Mouse (Mus musculus) neural tube, embryonic 11.5 days (tissue): ENCODE results near the gene Brd3os. TPM values are rescaled to one million over a fixed set of nuclear protein-coding genes. Genes with fewer than 3 reads are reported as not detected.

Source experiments
- ATAC-seq: fragments of 200-750 bp; cut with Nextera tagmentation; 2 replicates; pipeline ENCODE4 v1.8.0; 2017; ENCODE audit warnings: moderate number of reproducible peaks, mild to moderate bottlenecking, moderate TSS enrichment, moderate library complexity; ENCODE audit not compliant: insufficient read depth, low FRiP score, low TSS enrichment
- DNase-seq: peaks from one replicate; pipeline ENCODE4 v3.0.0-alpha.2; 2015; ENCODE audit warnings: low spot score
- H3K27ac ChIP-seq: fragments of 300-500 bp; sonication (generic); 2 replicates; pipeline ENCODE4 v1.5.1; 2014; ENCODE audit warnings: low read depth, mild to moderate bottlenecking, low read length
- H3K27me3 ChIP-seq: fragments of 300-500 bp; sonication (generic); 2 replicates; pipeline ENCODE4 v1.6.1; 2014; ENCODE audit warnings: mild to moderate bottlenecking, low read length, mixed read lengths; ENCODE audit not compliant: control insufficient read depth, insufficient read depth
- H3K36me3 ChIP-seq: fragments of 300-500 bp; sonication (generic); 2 replicates; pipeline ENCODE4 v1.6.1; 2014; ENCODE audit warnings: mild to moderate bottlenecking, low read length, moderate library complexity, mixed read lengths; ENCODE audit not compliant: control insufficient read depth, insufficient read depth
- H3K4me1 ChIP-seq: fragments of 300-500 bp; sonication (generic); 2 replicates; pipeline ENCODE4 v1.6.1; 2014; ENCODE audit warnings: low read length, mixed read lengths; ENCODE audit not compliant: control insufficient read depth, insufficient read depth
- H3K4me2 ChIP-seq: fragments of 300-500 bp; sonication (generic); 2 replicates; pipeline ENCODE4 v1.6.1; 2014; ENCODE audit warnings: low read depth, mild to moderate bottlenecking, moderate library complexity
- H3K4me3 ChIP-seq: fragments of 300-500 bp; sonication (generic); 2 replicates; pipeline ENCODE4 v1.5.1; 2014; ENCODE audit warnings: low read depth, low read length
- H3K9ac ChIP-seq: fragments of 300-500 bp; sonication (generic); 2 replicates; pipeline ENCODE4 v1.6.1; 2014; ENCODE audit warnings: mild to moderate bottlenecking, low read length
- H3K9me3 ChIP-seq: fragments of 300-500 bp; sonication (generic); 2 replicates; pipeline ENCODE4 v1.6.1; 2016; ENCODE audit warnings: low read length; ENCODE audit not compliant: control insufficient read depth
- WGBS: fragments of 180-500 bp; shearing (Covaris S2); extraction: QIAGEN DNeasy Blood & Tissue Kit; methylation state at CpG from one replicate; pipeline ENCODE4 v1.1.7; 2014; 5-methylcytosine and 5-hydroxymethylcytosine counted together
- polyA plus RNA-seq: library from polyadenylated mRNA; unstranded; fragments of >200 nt; fragmentation: Nextera tagmentation; extraction: Ambion mirVana; gene quantifications from 2 replicates; pipeline ENCODE4 v1.2.1, GENCODE M21; 2014

Gene Brd3os
- polyA plus RNA-seq, 1 experiment from 2014 or later, result 15.8 TPM

GRCm38 (mm10) chr2:27406928-27407327 lies 35.2 kb upstream of the Brd3os start:
- Histone ChIP-seq H3K9me3 (no peaks in the 10 kb centered on the region), H3K36me3 (no peaks in the 10 kb centered on the region), H3K4me1 (peaks cover 33% of the 10 kb centered on the region), H3K9ac (no peak overlapping the region), H3K4me3 (no peak overlapping the region), H3K4me2 (no peak overlapping the region), H3K27me3 (no peaks in the 10 kb centered on the region), H3K27ac (no peak overlapping the region)
- WGBS, result 95% methylated on average over 5 of the region's 5 CpGs
- no peak for ATAC-seq
- no peak for DNase-seq

GRCm38 (mm10) chr2:27408194-27408593 lies 33.9 kb upstream of the Brd3os start:
- H3K9ac ChIP-seq, result no peak overlapping the region
- DNase-seq, result no peak
- no peak overlapping the region for H3K4me2 ChIP-seq
- 80% methylated on average over 3 of the region's 3 CpGs for WGBS
- no peak overlapping the region for H3K27ac ChIP-seq
- H3K4me3 ChIP-seq, result no peak overlapping the region
- H3K27me3 ChIP-seq, result no peaks in the 10 kb centered on the region
- no peaks in the 10 kb centered on the region for H3K36me3 ChIP-seq
- H3K9me3 ChIP-seq, result no peaks in the 10 kb centered on the region
- H3K4me1 ChIP-seq, result peaks cover 46% of the 10 kb centered on the region
- no peak for ATAC-seq

- Histone ChIP-seq H3K9ac (no peak overlapping the region), H3K36me3 (no peaks in the 10 kb centered on the region), H3K9me3 (no peaks in the 10 kb centered on the region), H3K4me1 (peaks cover 57% of the 10 kb centered on the region), H3K27ac (no peak overlapping the region; the same call in 1 of the 2 replicates), H3K4me3 (no peak overlapping the region), H3K4me2 (no peak overlapping the region), H3K27me3 (no peaks in the 10 kb centered on the region)
- WGBS, result 90% methylated on average over 6 of the region's 6 CpGs
- DNase-seq, result no peak
- ATAC-seq, result no peak
Observed at GRCm38 (mm10) chr2:27410518-27411140, 31.5 kb upstream of the Brd3os start.

- no peak overlapping the region for H3K4me3 ChIP-seq
Observed at GRCm38 (mm10) chr2:27411688-27412174, 30.4 kb upstream of the Brd3os start.

GRCm38 (mm10) chr2:27412245-27412800 lies 29.8 kb upstream of the Brd3os start:
- DNase-seq (no peak), ATAC-seq (no peak)
- peak overlapping the region; percentile 9 for H3K9ac ChIP-seq
- H3K4me2 ChIP-seq, result peak overlapping the region; percentile 26
- 3% methylated on average over 7 of the region's 7 CpGs for WGBS
- no peaks in the 10 kb centered on the region for H3K27me3 ChIP-seq
- peaks cover 62% of the 10 kb centered on the region for H3K4me1 ChIP-seq
- H3K9me3 ChIP-seq, result no peaks in the 10 kb centered on the region
- no peaks in the 10 kb centered on the region for H3K36me3 ChIP-seq
- H3K27ac ChIP-seq, result peak overlapping the region; percentile 93
- no peak overlapping the region for H3K4me3 ChIP-seq

More at GRCm38 (mm10) chr2:27411688-27412174, 30.4 kb upstream of the Brd3os start:
- DNase-seq (peak; percentile 57), ATAC-seq (no peak)
- H3K27ac ChIP-seq, result peak overlapping the region; percentile 93
- no peaks in the 10 kb centered on the region for H3K9me3 ChIP-seq
- WGBS, result 9% methylated on average over 8 of the region's 8 CpGs
- no peaks in the 10 kb centered on the region for H3K36me3 ChIP-seq
- H3K27me3 ChIP-seq, result no peaks in the 10 kb centered on the region
- H3K4me1 ChIP-seq, result peaks cover 64% of the 10 kb centered on the region
- H3K4me2 ChIP-seq, result peak overlapping the region; percentile 26
- H3K9ac ChIP-seq, result peak overlapping the region; percentile 35; the same call in 1 of the 2 replicates

GRCm38 (mm10) chr2:27413582-27413935 lies 28.6 kb upstream of the Brd3os start:
- peak overlapping the region; percentile 34 for H3K4me2 ChIP-seq
- no peak for DNase-seq
- no peaks in the 10 kb centered on the region for H3K36me3 ChIP-seq
- WGBS, result 23% methylated on average over 2 of the region's 2 CpGs
- ATAC-seq, result peak; percentile 66; the same call in 1 of the 2 replicates
- H3K9ac ChIP-seq, result peak overlapping the region; percentile 48; the same call in 1 of the 2 replicates
- H3K9me3 ChIP-seq, result no peaks in the 10 kb centered on the region
- no peak overlapping the region for H3K4me3 ChIP-seq
- H3K4me1 ChIP-seq, result peaks cover 62% of the 10 kb centered on the region
- H3K27ac ChIP-seq, result peak overlapping the region; percentile 95
- no peaks in the 10 kb centered on the region for H3K27me3 ChIP-seq

GRCm38 (mm10) chr2:27413936-27414657 lies 28.0 kb upstream of the Brd3os start:
- no peaks in the 10 kb centered on the region for H3K36me3 ChIP-seq
- ATAC-seq, result peak; percentile 90
- H3K4me3 ChIP-seq, result no peak overlapping the region
- H3K4me2 ChIP-seq, result peak overlapping the region; percentile 34
- peaks cover 66% of the 10 kb centered on the region for H3K4me1 ChIP-seq
- 18% methylated on average over 16 of the region's 16 CpGs for WGBS
- H3K27ac ChIP-seq, result peak overlapping the region; percentile 95
- H3K9ac ChIP-seq, result peak overlapping the region; percentile 48
- no peaks in the 10 kb centered on the region for H3K9me3 ChIP-seq
- DNase-seq, result peak; percentile 78
- H3K27me3 ChIP-seq, result no peaks in the 10 kb centered on the region

GRCm38 (mm10) chr2:27415060-27415783 lies 26.9 kb upstream of the Brd3os start:
- ATAC-seq, result no peak
- no peaks in the 10 kb centered on the region for H3K27me3 ChIP-seq
- 72% methylated on average over 11 of the region's 11 CpGs for WGBS
- peak overlapping the region; percentile 34 for H3K4me2 ChIP-seq
- no peak overlapping the region for H3K4me3 ChIP-seq
- no peaks in the 10 kb centered on the region for H3K9me3 ChIP-seq
- peak overlapping the region; percentile 95 for H3K27ac ChIP-seq
- no peaks in the 10 kb centered on the region for H3K36me3 ChIP-seq
- no peak overlapping the region for H3K9ac ChIP-seq
- DNase-seq, result no peak
- H3K4me1 ChIP-seq, result peaks cover 69% of the 10 kb centered on the region
